Mouse (Mus musculus) bone marrow, adult 2 months (tissue): Measurements from ENCODE around the gene Fam53a.

ENCODE experiments used
- CTCF ChIP-seq: fragments of 200-500 bp; IDR thresholded peaks from 2 replicates; pipeline ENCODE4 v1.5.1; 2011; ENCODE audit warnings: low read length, control low read depth; ENCODE audit not compliant: control insufficient read depth, insufficient read depth
- POLR2A ChIP-seq: fragments of 200-500 bp; IDR thresholded peaks from 2 replicates; pipeline ENCODE4 v1.6.1; 2011; ENCODE audit warnings: low read depth, mild to moderate bottlenecking, control low read depth, low read length, borderline replicate concordance; ENCODE audit not compliant: control insufficient read depth

DNA sequence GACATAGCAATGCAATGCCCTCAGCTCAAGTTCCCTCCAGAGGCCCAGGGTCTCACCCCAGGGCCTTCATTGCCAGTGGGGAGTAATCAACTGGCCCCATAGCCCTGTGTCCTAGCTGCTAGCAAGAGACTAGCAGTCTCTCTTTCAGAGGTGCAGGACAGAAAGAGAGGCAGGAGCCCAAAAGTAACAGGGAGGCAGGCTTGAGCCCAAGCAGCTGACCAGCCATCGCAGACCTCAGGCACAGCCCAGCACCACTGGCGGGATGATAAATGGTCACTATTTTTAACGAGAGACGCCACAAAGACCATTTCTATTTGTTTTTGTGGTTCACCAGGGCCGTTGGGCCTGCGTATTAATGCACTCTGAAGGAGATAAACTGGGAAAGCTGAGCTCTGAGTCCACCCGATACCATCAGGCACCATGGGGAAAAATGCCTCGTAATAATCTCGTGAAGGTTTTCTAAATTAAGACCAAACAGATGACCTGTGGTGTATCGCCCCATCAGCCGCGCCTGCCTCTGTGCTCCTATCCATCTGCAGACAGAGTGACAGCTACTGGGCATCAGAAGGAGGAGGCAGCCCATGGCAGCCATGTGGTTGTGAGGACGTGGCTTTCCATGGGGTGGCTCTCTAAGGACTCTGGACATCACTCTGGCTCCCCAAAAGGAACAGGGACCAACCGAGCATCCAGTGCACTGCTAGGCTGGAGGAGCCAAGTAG, 73.0 kb downstream of the Fam53a start:
- TF ChIP-seq CTCF = no peak
- no peak for TF ChIP-seq POLR2A
